Mouse (Mus musculus): ENCODE results near the gene Bphl.
"Not testable (repeated sequence)": the region's sequence is repeated elsewhere in the genome, so short reads cannot be mapped to it uniquely, and the experiment has no call there.

The Bphl gene

DNA sequence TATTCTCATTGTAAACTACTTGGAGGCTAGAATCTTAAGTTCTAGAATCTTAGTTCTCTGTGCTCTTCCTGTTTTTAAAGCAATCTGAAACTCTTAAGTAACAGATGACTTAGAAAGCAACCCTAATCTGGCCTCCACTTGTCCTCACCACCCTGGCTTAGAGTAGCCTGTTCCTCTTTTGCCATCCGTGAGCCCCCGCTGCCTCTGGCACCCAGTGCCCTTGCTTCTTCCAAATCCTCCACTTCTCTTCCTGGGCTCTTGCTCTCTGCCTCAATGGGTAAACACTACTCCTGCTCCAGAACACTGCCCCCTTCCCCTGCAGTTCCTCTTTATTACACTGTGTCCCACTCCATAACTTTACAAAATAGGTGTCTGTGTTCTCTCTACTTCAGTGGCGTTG lies 14.3 kb downstream of the Bphl start:
- DNase-seq (ENCODE audit: low spot score in 2 of 2), result no peak

DNA sequence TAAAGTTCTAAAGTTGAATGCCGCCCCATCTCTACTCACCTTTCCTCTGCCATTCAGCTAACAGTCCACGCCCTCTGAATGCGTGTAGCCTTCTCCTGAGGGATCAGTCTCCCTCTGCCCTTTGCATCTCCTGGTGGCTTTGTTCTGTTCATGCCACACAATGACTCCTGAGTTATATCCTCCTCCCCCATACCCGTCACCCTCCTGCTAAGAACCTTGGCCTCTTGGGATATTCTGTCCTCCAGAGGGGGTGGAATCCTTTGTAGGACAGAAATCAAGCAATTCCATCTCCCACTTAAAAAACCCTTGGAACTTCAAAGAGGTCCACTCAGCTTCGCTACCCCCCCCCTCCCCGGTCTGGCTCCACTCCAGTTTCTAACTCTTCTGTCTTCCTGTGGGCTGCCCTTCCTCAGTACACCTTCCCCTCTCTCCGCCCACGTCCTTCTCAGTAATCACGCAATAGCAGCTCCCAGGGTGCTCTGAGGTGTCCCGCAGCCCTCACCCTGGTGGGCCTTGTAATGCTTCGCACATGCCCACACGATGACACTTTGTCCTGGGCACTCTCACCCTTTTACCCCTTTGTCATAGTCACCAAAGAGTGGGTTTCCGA lies 16.4 kb downstream of the Bphl start:
- no peak for DNase-seq (ENCODE audit: low spot score in 2 of 2)

DNA sequence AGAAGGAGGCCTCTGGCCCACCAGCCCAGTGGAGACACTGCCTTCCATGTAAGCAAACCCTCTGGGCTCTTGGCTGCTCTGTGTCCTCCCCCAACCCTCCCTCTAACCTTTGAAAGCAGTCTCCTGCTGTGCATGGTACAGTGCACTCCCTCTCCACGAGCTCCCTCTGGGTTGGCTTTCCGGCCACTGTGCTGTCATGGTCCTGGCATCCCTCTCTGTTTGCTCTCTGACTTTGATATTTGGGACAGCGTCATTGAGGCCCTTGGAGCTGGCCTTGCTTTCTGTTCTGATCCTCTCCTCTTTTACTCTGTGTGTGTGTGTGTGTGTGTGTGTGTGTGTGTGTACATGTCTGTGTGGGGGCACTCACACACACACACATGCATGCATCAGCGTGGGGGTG lies 17.0 kb downstream of the Bphl start:
- no peak for DNase-seq (ENCODE audit: low spot score in 2 of 2)

DNA sequence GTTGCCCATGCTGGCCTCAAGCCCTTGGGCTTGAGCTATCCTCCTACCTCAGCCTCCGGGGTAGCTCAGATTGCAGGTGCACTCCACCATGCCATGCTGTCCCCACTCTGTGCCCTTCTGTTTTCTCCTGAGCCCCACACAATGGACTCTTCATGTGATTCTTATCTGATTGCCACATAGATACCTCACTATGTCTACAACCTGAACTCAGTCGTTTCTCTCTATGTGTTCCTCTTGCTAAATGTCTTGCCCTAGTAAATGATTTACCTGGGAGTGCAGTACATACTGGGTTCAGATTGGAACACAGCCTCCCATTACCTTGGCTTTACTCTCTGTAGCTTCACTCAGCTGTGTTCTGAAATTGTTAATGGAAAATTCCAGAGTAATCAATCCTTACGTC lies 17.6 kb downstream of the Bphl start:
- no peak for DNase-seq (ENCODE audit: low spot score in 2 of 2)

DNA sequence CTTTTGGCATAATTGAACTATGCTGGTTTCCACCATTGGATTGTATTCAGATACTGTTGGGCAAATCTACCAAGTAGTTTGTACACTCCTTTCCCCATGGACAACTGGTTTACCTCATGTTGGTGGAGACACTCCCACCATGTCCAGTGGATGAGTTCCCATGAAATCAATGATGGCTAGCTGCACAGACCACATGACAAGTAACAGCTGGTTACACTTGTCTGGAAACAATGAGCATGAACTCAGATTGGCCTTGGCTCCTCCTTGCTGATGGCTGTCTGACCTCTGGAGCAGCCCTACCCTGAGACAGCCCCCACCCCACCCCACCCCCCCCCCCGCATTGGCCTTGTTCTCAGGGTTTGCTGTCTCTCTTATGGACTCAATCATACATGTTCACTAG lies 19.9 kb downstream of the Bphl start:
- no peak for DNase-seq (ENCODE audit: low spot score in 2 of 2)

GRCm38 (mm10) chr13:34060061-34060460 lies 22.7 kb downstream of the Bphl start:
- DNase-seq (ENCODE audit: low spot score in 2 of 2), result no peak

- DNase-seq (ENCODE audit: low spot score in 2 of 2), result no peak
These were observed 25.1 kb downstream of the Bphl start for GRCm38 (mm10) chr13:34062466-34062865.

- DNase-seq (ENCODE audit: low spot score in 2 of 2), result peak; percentile 56 to 69
These were observed 29.0 kb downstream of the Bphl start for GRCm38 (mm10) chr13:34066351-34066750.

DNA sequence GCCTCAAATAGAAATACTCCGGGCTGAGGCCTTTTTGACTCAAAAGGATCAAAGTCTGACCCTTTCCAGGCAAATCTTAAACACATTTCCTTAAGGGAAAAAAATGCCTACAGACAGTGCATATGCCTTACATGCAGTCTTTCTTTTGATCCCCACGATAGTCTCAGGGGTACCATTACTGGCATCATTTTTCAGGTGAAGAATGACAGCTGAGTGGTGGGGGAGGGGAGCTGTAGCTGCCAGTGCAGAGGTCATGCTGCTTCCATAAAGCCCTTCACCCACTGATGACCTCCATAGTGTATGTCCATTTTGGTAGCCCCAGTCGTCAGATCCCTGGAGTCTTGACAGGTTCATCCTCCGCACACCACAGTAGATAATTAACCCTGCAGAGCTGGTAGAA lies 32.9 kb downstream of the Bphl start:
- no peak for DNase-seq (ENCODE audit: low spot score in 2 of 2)

DNA sequence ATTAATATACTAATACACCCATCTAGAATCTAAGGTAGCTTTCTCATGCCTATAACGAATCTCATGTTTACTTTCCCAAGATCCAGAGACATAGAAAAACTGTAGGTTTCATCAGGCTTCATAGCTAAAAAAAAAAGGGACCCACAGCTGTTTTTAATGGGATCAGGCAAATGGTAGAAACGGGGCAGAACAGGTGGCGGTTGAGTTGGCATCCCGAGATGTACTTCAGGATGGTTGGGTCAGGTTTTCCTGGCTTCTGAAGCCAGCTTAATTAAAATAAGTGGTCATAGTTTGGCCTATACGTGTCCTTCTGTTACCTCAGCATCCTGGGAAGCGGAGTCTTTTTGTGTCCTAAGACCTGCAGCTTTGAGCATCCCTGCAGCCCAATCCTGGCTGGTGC lies 34.4 kb downstream of the Bphl start:
- DNase-seq (ENCODE audit: low spot score in 2 of 2), result no peak

DNA sequence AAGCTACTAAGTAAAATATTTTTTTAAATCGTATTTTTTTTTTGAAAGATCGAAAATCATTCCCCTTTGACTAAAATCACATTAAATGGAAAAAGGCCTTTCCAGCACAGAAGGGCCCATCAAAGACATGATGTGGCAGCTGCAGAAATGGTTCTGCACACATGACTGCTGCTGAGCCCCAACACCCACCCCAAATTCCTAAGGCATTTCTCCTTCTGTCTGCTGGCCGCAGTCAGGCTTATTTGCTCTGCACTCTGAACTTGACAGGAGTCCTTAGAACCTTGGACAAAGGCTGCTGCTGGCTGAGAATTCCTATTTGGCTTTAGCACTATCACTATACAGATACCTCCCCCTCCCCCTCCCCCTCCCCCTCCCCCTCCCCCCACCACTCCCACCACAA lies 35.5 kb downstream of the Bphl start:
- DNase-seq (ENCODE audit: low spot score in 2 of 2), result no peak

- DNase-seq (ENCODE audit: low spot score in 2 of 2), result not testable (repeated sequence)
These were observed 37.0 kb downstream of the Bphl start for GRCm38 (mm10) chr13:34074441-34074840.

DNA sequence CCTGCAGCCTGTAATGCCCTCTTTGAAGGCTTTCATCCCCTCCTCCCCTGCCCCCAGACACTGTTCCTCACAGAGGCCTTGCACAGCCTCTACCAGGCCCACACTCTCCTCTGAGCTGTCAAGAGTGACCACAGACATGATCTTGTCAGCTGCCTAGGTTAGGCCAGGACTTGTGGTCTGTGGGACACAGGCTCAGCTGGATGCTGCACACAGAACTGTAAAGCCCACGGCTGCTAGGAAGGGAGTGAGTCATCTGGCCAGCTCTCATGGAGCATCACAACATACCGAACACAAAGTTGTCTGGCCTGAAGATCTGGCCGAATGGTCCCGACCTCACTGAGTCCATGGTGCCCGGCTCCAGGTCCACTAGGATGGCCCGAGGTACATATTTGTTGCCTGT lies 38.5 kb downstream of the Bphl start:
- not testable (repeated sequence) for DNase-seq (ENCODE audit: low spot score in 2 of 2)

GRCm38 (mm10) chr13:34076561-34077491 lies 39.4 kb downstream of the Bphl start:
- DNase-seq (ENCODE audit: low spot score in 2 of 2), result peak in 1 of 2 experiments; percentile 45

DNA sequence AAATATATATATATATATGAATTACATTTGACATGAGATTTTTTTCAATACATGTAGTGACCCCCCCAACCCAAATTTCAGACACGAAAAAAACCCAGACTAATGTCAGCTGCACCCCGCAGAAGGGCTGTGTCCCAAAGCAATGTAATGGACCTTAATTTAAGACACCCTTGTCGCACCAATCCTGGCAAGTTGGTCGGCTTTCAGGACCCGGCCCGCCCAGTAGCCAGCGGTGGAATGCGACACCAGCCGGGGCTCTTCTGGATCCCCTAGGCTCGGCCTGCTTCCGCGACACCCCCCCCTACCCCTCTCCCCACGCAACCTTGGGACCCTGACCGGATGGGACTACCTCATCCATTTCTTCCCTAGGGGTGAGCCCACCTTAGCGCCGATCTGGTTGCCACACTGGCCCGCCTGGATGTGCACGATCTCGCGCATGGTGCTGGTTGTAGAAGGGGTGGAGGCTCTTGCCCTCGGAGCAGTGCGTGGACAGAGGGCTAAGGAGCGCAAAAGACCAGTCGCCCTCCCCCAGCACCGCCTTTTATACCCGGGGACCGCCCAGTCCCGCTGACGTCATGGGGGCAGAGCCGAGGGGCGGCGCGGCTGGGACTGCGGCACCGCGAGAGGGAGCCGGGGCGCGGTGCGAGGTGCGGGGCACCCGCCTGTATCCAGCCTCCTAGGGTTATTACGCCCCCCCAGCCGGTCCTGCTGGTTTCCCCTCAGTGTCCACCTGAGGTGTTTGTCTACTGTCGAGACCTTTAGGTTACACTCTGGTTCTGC lies 40.3 kb downstream of the Bphl start, which contains the start of gene Tubb2a:
Tubb2a (minus strand) TSS at position 516 of the 780 bp plus-strand sequence.
- DNase-seq (ENCODE audit: low spot score in 2 of 2), result peak; percentile 85

- no peak for DNase-seq (ENCODE audit: low spot score in 2 of 2)
These were observed 41.3 kb downstream of the Bphl start for GRCm38 (mm10) chr13:34078500-34079280.

- DNase-seq (ENCODE audit: low spot score in 2 of 2), result no peak
These were observed 42.4 kb downstream of the Bphl start for GRCm38 (mm10) chr13:34079801-34080200.

DNA sequence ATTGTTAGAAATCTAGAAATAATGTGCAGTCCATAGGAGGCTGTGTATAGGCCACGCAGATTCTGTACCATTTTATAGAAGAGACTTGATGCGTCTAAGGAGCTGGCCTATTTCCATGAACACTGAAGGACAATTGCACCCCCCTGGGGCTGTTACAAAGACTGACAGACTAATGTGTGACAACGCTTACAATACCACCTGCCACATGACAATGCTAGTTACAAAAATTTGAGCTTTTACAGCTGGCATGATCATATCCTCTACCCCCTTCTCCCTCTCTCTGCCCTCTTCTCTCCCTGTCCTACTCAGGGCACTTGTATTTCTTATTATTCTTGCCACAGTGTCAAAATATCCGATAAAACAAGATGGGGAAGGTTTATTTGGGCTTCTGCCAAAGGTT lies 44.5 kb downstream of the Bphl start:
- no peak for DNase-seq (ENCODE audit: low spot score in 2 of 2)

- no peak for DNase-seq (ENCODE audit: low spot score in 2 of 2)
These were observed 46.8 kb downstream of the Bphl start for GRCm38 (mm10) chr13:34084026-34084750.

- DNase-seq (ENCODE audit: low spot score in 2 of 2), result no peak
These were observed 49.8 kb downstream of the Bphl start for GRCm38 (mm10) chr13:34087052-34087812.

Data from right cerebral cortex, postnatal 36 days (tissue).